Mouse (Mus musculus): ENCODE results near the gene Borcs6. TPM values are rescaled to one million over a fixed set of nuclear protein-coding genes. Genes with fewer than 3 reads are reported as not detected.
"Not testable (repeated sequence)": the region's sequence is repeated elsewhere in the genome, so short reads cannot be mapped to it uniquely, and the experiment has no call there.

Borcs6 gene
- total RNA-seq, 2 experiments from 2014 or later, result 23.8 to 25.2 TPM

GRCm38 (mm10) chr11:69087597-69087996 lies 28.1 kb downstream of the Borcs6 start:
- intact Hi-C loops (cut with DNase I), result no loop called here
- DNase-seq, result no peak

DNA sequence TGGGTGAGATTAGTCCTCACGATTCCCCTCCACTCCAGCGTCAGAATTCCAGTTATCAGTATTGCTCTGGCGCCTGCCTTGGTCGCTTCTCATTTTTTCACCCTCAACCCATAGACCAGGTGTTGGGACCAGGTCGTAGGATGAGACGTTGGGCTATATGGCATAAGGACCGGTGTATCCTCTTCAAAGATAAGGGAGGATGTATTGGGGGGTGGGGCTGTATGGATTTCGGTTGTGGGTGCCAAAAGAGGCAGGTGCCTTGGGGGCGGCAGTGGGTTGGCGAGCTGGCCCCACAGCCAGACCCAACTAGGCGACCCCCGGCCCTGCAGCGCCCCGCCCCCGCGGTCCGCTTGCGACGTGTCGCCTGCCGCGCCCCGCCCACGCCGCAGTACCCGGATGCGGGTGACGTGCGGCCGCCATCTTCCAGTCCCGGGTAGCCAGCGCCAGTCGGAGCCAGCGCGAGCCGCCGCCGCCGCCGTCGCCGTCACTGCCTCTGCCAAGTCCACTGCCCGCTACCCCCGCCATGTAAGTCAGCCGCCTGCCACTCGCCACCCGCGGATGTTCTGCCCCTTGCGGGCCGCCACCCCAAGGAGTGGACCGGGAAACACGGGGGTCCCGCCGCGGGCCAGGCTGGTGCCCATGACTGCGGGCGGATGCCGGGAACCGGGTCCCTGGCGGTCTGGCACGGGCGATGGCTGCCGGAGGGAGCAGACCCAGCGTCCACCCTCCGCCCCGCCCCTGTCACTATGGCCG lies 28.8 kb downstream of the Borcs6 start, which contains the start of gene Vamp2:
TSS of gene Vamp2 (plus strand) at position 388 of the 753 bp plus-strand sequence.
- intact Hi-C loops (cut with DNase I), result no loop called here
- DNase-seq, result peak; percentile 96

- DNase-seq, result no peak
- intact Hi-C loops (cut with DNase I), result no loop called here
Measured at GRCm38 (mm10) chr11:69088856-69089615, 29.5 kb downstream of the Borcs6 start.

GRCm38 (mm10) chr11:69089616-69090290 lies 30.2 kb downstream of the Borcs6 start:
- intact Hi-C loops (cut with DNase I), result no loop called here
- no peak for DNase-seq

DNA sequence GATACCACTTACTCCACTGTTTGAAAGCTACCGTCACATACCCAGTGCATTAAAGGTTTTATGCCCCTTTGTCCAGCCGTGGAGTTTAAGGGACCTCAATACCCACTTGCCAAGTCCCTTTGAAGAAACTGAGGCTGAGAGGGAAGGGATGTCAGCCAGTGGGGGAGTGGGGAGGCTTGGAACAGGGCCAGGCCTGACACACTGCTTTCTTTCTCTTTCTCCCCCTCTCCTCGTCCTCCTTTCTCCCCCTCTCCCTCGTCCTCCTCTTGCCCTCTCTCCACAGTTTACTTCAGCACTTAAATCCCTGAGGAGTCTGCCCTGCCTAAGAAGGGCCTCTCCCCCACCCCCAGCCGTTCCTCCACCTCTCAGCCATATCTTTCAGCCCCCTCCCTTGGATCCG lies 30.9 kb downstream of the Borcs6 start:
- intact Hi-C loops (cut with DNase I), result no loop called here
- DNase-seq, result no peak

GRCm38 (mm10) chr11:69091566-69092385 lies 32.3 kb downstream of the Borcs6 start:
- no peak for DNase-seq
- intact Hi-C loops (cut with DNase I), result no loop called here

- intact Hi-C loops (cut with DNase I), result no loop called here
- peak; percentile 82 for DNase-seq
Measured at GRCm38 (mm10) chr11:69092386-69092751, 32.9 kb downstream of the Borcs6 start.

GRCm38 (mm10) chr11:69092871-69093270 lies 33.4 kb downstream of the Borcs6 start:
- DNase-seq, result no peak
- intact Hi-C loops (cut with DNase I), result no loop called here

GRCm38 (mm10) chr11:69093856-69094255 lies 34.3 kb downstream of the Borcs6 start:
- DNase-seq; intact Hi-C loops (cut with DNase I): not testable (repeated sequence)

GRCm38 (mm10) chr11:69094697-69095429 lies 35.3 kb downstream of the Borcs6 start, which contains the start of gene Per1:
Gene Per1 (plus strand): TSS chr11:69095217.
- intact Hi-C loops (cut with DNase I), result no loop called here
- DNase-seq, result peak; percentile 99

DNA sequence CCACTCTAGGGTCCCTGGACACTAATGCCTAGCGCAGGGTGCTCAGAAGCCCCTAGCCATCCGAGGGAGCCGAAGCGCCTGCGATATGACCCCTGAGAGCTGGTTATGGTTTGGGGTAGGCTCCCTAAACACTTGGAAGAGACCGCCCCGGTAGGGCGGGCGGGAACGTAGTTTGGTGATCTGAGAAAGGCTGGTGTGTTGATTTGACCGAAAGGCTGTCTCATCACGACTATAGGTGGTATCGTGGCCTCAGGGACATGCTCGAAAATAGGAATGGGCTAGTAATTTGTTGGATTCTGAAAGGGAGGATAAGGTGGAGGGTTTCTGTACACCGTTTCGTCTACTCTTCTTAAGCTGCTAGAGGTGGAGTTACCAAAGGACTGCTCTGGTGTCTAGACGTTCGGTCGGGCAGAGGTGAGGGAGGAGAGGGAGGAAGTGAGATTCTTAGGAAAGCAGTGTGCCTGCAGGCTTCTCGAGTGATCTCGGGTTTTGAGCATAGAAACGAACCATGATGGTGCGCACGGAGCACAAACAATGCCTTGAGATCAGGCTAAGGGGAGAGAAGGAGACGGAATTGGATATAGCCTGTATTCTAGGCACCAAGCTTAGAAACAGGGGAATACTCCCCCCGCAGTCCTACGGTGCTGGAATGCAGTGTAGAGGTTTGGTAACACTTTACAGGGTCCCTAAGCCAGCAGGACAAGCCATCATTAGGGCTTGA lies 36.2 kb downstream of the Borcs6 start:
- no peak for DNase-seq
- intact Hi-C loops (cut with DNase I), result no loop called here

DNA sequence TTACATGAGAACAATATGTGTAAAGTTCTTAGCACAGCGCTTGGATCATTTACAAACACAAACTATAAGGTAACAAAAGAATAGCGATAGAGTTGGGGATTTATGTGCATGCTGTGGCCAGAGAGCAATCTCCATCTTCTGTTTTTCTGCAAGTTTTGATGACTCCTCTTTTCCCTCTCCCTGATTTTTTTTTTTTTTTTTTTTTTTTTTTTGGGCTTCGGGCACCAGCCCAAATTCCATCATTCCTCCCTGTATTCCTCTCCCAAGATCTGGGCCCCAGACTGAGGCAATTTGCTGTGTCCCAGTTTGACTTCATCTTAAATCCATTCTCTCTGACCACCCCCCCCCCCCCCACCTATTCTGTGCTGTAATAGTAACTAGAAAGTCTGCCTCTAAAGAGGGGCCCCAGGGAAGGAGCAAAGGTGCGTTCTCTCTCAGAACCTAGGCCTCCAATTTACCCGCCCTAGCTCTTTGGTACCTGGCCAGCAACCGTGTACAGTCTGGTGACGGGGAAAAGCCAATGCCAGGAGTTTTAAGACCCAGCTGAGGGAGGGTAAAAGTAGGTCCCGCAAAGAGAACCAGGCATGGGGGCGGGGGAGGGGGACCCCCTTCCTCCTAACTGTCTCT lies 37.0 kb downstream of the Borcs6 start:
- intact Hi-C loops (cut with DNase I), result no loop called here
- DNase-seq, result no peak

- DNase-seq, result peak; percentile 93
- intact Hi-C loops (cut with DNase I), result no loop called here
Measured at GRCm38 (mm10) chr11:69096987-69097900, 37.7 kb downstream of the Borcs6 start.

DNA sequence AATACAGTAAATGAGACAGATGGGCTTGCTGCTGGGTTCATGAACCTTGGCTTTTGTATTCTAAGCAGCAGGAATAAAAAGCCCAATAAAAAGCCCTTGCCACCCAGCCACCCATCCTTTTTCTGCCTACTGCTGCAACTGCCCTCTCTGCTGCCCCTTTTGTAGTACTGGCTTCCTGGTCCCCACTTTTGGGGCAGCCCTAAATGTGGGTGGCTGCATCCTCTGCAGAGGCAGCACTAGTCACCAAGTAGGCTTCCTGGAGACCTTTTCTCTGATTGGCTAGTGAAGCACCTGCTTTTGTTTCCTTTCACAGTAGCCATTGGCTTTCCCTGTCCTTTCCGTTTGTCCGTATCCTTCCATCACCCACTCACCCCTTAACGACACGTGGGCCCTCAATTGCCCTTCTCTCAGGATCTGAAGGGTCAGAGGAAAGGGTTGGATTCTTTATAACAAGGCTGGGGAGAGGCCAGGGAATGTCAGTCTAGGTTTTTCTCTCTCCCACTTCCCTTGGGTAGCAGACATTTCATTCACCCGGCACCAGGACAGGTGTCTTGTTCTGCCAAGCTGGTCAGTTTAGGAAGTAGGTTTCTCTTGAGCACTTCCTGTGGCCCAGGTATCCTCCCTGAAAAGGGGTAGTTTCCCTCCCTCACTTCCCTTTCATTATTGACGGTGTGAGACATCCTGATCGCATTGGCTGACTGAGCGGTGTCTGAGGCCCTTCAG lies 38.7 kb downstream of the Borcs6 start:
- intact Hi-C loops (cut with DNase I), result no loop called here
- no peak for DNase-seq

DNA sequence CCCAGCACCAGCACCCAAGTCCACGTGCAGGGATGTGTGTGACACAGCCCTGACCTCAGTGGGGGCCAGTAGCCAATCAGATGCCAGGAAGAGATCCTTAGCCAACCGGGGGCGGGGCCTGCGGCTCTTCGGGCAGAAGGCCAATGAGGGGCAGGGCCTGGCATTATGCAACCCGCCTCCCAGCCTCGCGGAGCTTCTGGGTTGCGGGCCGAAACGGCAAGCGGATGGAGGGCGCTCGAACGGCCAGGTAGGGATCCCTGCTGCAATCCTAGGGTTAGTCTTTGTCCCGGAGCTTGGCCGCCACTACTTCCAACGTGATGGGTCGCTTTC lies 39.2 kb downstream of the Borcs6 start:
- peak; percentile 96 for DNase-seq
- intact Hi-C loops (cut with DNase I), result no loop called here

- DNase-seq, result peak; percentile 73
- intact Hi-C loops (cut with DNase I), result no loop called here
Measured at GRCm38 (mm10) chr11:69099177-69099914, 39.8 kb downstream of the Borcs6 start.
